Mouse (Mus musculus) adrenal gland, postnatal 10 days (tissue): ENCODE measurements around the gene 2310057N15Rik. TPM values are rescaled to one million over a fixed set of nuclear protein-coding genes. Genes with fewer than 3 reads are reported as not detected.
"Not testable (repeated sequence)": the region's sequence is repeated elsewhere in the genome, so short reads cannot be mapped to it uniquely, and the experiment has no call there.

ENCODE experiments used
- DNase-seq: peaks from one replicate; pipeline ENCODE4 v3.0.0; 2021; ENCODE audit warnings: mixed read lengths
- long read RNA-seq, 2 experiments: library from polyadenylated mRNA; stranded (forward); transcript quantifications; one replicate each; pipeline ENCODE4 v2.0.0; 2021
- total RNA-seq, 2 experiments: library from RNA; stranded (reverse); gene quantifications; 2 replicates each; pipeline ENCODE4 v1.2.3; 2021

The 2310057N15Rik gene
- total RNA-seq, result not detected
- long read RNA-seq, experiment 1, result 0 reads
- long read RNA-seq, experiment 2, result 0 reads

GRCm38 (mm10) chr16:88774106-88774505 lies at the start of gene 2310057N15Rik:
Gene 2310057N15Rik, minus strand, starts transcription at chr16:88774206.
- DNase-seq, result no peak

DNA sequence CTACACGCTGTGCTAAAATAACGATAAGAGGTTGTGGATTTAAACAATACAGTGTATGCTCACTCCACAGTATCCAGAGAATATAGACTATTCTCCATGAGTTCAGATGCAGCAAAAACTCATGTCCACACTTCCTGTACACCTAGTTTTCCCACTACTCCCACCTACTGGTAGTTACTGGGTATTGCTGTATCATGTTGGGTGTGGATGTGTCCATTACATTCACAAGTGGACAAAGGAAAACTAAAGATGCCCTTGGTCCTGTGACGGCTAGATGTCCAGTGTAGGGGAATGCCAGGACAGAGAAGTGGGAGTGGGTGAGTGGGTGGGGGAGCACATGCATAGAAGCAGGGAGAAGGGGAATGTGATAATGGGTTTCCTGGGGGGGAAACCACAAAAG lies 49.7 kb upstream of the 2310057N15Rik start:
- peak; percentile 15 for DNase-seq

DNA sequence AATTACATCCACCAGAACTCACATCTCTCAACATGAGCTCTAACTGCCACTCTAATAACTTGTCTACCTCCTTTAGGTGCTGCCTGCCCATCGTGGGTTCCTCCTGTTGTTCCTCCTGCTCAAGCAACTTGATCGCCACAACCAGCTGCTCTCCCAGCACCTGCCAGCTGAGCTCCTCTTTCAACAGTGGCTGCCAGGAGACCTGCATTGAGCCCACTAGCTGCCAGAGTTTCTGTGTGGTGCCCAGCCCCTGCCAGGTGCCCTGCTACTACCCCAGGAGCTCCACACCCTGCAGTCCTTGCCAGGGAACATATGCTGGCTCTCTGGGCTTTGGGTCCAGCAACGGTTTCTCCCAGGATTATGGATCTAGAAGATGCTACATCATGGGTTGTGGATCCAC lies 46.1 kb upstream of the 2310057N15Rik start, which contains the start of gene Krtap15:
Gene Krtap15, plus strand, starts transcription at position 150 of the 400 bp plus-strand sequence.
- DNase-seq, result no peak

- DNase-seq, result no peak
Observed at GRCm38 (mm10) chr16:88811827-88812226, 37.8 kb upstream of the 2310057N15Rik start, which contains the start of gene Gm20741. Gene Gm20741, minus strand, starts transcription at chr16:88812220.

GRCm38 (mm10) chr16:88786786-88787185 lies 12.8 kb upstream of the 2310057N15Rik start:
- DNase-seq, result no peak

DNA sequence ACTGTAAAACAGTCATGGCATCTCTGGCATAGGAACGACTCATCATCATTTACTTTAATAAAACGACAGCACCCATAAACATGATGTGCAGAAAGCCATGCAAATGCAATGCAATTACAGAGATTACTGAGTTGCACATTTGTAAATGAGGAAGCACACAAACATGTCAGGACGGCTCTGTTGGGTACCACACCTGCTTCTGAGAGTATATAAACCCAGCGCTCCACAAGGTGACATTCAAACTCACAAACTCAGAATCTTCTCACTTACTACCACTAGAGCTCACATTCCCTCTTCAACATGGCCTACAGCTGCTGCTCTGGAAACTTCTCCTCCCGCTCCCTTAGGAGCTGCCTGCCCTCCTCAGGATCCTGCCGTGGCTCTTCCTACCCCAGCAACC lies 3.6 kb upstream of the 2310057N15Rik start, which contains the start of gene Gm5965:
Gene Gm5965, plus strand, starts transcription at position 301 of the 400 bp plus-strand sequence.
- no peak for DNase-seq

- not testable (repeated sequence) for DNase-seq
Observed at GRCm38 (mm10) chr16:88758547-88758946, 15.5 kb downstream of the 2310057N15Rik start, which contains the start of gene 2310034C09Rik. Gene 2310034C09Rik, plus strand, starts transcription at chr16:88758847.

DNA sequence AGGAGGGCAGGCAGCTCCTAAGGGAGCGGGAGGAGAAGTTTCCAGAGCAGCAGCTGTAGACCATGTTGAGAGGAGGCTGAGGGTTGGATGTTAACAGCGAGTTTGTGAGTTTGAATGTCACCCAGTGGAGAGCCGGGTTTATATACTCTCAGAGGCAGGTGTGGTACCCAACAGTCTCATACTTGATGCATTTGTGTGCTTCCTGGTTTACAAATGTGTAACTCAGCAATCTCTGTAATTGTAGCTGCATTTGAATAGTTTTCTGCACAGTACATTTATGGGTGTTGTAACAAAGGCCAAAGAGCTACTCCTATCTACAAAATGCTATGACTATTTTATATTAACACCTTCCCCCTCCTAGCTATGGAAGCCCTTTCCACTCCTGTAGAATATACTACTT lies 22.5 kb downstream of the 2310057N15Rik start, which contains the start of gene Krtap13:
Gene Krtap13, minus strand, starts transcription at position 101 of the 400 bp plus-strand sequence.
- DNase-seq, result not testable (repeated sequence)

- no peak for DNase-seq
Observed at GRCm38 (mm10) chr16:88747943-88748342, 26.1 kb downstream of the 2310057N15Rik start.

GRCm38 (mm10) chr16:88744750-88745340 lies 29.2 kb downstream of the 2310057N15Rik start:
- DNase-seq, result no peak

- no peak for DNase-seq
Observed at GRCm38 (mm10) chr16:88735391-88735790, 38.6 kb downstream of the 2310057N15Rik start.

DNA sequence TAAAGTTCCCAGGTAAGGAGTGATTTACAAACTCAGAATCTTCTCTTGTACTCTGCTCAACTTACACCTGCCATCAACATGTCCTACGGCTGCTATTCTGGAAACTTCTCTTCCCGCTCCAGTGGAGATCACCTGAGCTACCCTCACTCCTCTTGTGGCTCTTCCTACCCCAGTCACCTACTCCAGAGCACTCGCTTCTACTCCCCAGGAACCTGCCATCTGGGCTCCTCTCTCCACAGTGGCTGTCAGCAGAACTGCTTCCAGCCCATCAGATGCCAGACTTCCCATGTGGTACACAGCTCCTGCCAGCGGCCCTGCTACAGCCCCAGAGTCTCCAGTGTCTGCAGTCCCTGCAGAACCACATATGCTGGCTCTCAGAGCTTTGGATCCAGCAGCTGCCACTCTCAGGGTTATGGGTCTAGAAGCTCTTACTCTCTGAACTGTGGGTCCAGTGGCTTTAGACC lies 45.2 kb downstream of the 2310057N15Rik start, which contains the start of gene Krtap13-1:
Gene Krtap13-1, plus strand, starts transcription at position 51 of the 464 bp plus-strand sequence.
- no peak for DNase-seq

Other genes with a start within 250 kb of the 2310057N15Rik start
- not detected for gene Cldn8, start 211.0 kb downstream of the 2310057N15Rik start, total RNA-seq
- gene Krtap24-1, start 161.9 kb downstream of the 2310057N15Rik start, total RNA-seq, result not detected
- gene 2310079G19Rik, start 146.5 kb downstream of the 2310057N15Rik start, total RNA-seq, result not detected
- not detected for gene Krtap26-1, start 126.4 kb downstream of the 2310057N15Rik start, total RNA-seq
- gene Krtap27-1, start 102.5 kb downstream of the 2310057N15Rik start, total RNA-seq, result not detected
- gene 2310061N02Rik, start 66.2 kb downstream of the 2310057N15Rik start, total RNA-seq, result not detected
- not detected for gene Krtap13-1, start 45.3 kb downstream of the 2310057N15Rik start, total RNA-seq
- not detected for gene Krtap13, start 22.6 kb downstream of the 2310057N15Rik start, total RNA-seq
- not detected for gene 2310034C09Rik, start 15.4 kb downstream of the 2310057N15Rik start, total RNA-seq
- not detected for gene Gm5965, start 3.7 kb upstream of the 2310057N15Rik start, total RNA-seq
- gene Gm20741, start 38.0 kb upstream of the 2310057N15Rik start, total RNA-seq, result not detected
- not detected for gene Krtap15, start 46.0 kb upstream of the 2310057N15Rik start, total RNA-seq
- not detected for gene Krtap14, start 51.9 kb upstream of the 2310057N15Rik start, total RNA-seq
- not detected for gene Krtap19-1, start 95.2 kb upstream of the 2310057N15Rik start, total RNA-seq
- gene Krtap19-2, start 100.1 kb upstream of the 2310057N15Rik start, total RNA-seq, result not detected
- gene Krtap19-3, start 103.8 kb upstream of the 2310057N15Rik start, total RNA-seq, result not detected
- gene Krtap19-4, start 110.9 kb upstream of the 2310057N15Rik start, total RNA-seq, result not detected
- gene Krtap19-5, start 122.3 kb upstream of the 2310057N15Rik start, total RNA-seq, result not detected
- gene Krtap19-9b, start 158.1 kb upstream of the 2310057N15Rik start, total RNA-seq, result not detected
- gene Krtap16-3, start 188.7 kb upstream of the 2310057N15Rik start, total RNA-seq, result not detected
- gene Krtap22-2, start 236.6 kb upstream of the 2310057N15Rik start, total RNA-seq, result not detected
- not detected for gene Gm10229, start 241.1 kb upstream of the 2310057N15Rik start, total RNA-seq